Mouse (Mus musculus) adrenal gland, adult 8-10 months (tissue): ENCODE measurements around the gene Pdha2. TPM values are rescaled to one million over a fixed set of nuclear protein-coding genes. Genes with fewer than 3 reads are reported as not detected.

Experiments used
- DNase-seq: peaks from one replicate; pipeline ENCODE4 v3.0.0; 2022
- total RNA-seq, 4 experiments: library from RNA; stranded (reverse); gene quantifications; 2 replicates each; pipeline ENCODE4 v1.2.4; 2022

The Pdha2 gene
- total RNA-seq, result not detected

DNA sequence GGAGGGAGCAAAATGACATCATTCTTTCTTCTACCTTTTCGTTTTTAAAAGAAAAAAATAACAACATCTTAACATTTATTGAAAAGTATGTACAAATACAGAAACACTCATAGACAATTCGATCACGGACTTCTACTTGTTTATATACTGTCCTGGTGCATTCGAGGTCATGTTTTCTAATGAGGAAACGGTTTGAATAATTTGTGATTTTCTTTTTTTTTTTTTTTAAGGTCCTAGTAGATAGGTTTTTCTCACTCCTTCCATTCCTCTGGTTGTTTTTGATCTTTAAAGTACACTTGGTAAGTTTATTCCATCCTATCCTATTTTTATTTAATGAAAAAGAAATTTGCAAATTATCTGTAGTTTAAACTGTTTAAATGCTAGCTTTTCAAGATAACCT lies at the start of gene Pdha2:
TSS of gene Pdha2 (minus strand) at position 101 of the 400 bp plus-strand sequence.
- DNase-seq, result no peak

DNA sequence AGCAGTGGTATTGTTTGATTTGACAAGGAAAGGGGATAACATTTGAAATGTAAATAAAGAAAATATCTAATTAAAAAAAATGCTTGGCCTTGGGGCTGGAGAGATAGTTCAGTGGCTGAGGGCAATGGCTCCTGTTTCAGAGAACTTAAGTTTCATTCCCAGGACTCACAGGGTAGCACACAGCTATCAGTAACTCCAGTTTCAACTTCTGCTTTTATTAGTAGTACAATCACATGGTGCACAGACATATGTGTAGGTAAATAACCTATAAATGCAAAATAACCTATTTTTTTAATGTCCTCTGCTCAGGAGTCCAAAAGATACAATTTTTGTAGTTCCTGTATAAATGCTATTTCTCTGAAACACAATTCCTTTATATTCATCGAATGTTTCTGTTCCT lies 48.4 kb upstream of the Pdha2 start:
- DNase-seq, result no peak

DNA sequence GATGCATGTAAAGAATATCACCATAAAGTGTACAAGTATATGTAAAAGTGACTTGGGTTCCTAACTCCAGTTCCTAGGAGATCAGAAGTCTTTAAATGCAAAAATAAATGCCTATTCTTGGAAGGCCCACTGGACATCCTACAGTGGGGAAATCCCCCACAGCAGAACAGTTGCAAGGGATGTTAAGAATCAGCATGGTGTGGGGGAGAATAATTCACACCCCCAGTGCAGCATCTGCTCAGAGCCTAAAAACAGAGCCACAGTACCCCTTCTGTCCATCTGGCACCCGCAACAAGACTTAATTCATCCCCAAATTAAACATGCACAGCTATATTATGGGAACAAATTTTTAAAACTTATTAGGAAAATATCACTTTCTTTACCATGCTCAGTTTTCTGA lies 39.3 kb upstream of the Pdha2 start:
- DNase-seq, result no peak

DNA sequence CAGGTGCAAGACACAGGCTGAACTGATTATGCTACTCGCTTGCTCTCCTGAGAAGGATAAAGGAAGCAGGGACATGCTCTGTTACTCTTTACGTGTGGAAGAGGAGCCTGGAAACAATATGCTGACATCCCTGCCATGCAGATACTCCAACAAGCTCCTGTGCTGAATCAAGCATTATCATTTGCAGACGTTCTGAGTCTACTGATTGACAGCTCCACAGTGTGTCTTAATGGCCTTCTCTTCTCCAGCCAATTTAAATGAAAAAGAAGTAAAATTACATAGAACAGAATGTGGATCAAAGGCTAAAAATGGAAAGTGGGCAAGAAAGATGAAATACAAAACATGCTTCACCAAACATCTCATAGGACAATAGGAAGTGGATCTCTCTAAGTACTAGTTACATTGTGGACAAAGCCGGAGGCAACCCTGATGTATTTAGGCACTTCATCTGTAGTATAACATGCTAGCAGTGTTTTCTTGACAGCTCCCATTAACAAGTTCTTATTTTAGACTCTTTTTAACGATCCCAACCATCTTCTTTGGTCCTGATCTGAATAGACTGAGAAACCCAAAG lies 32.7 kb upstream of the Pdha2 start:
- DNase-seq, result no peak

DNA sequence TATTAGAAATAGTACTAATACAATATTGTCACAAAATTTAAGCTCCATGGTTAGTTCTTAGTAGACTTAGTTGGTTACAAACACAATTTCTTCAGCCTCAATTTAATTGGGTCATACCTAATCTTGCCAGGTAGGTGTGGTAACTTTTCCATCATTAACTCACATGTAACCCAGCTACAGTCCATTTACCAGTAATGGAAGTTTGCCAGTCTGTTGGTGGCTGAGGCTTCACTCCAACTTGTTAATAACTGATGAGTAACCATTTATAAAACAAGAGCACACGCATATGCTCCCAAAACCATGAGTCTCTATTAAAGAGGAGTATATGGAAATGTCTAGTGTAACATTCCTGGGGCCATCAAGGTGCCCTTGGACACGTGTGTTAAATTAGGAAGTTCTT lies 25.9 kb upstream of the Pdha2 start:
- no peak for DNase-seq

- no peak for DNase-seq
These were observed 17.0 kb upstream of the Pdha2 start for GRCm38 (mm10) chr3:141229148-141229547.

GRCm38 (mm10) chr3:141222339-141222738 lies 10.2 kb upstream of the Pdha2 start:
- DNase-seq, result no peak

DNA sequence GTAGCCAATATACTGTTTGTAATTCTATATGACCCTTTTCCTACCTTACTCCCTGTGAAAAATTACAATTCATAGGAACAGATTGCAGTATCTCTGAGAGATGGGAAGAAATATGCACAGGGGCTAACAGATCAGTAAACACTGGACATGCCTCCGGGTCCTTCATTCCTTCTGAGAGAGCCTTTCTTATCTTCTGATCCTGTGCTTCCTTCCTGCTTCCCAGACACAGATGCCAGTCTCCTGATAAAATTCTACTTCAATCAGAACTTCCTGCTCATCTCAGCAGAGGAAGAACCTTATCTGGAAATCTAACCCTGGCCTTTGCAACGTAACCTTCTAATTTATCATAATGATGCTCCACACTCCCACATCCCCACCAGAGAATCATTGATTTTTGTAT lies 6.4 kb upstream of the Pdha2 start:
- DNase-seq, result no peak

- DNase-seq, result no peak
These were observed 4.8 kb upstream of the Pdha2 start for GRCm38 (mm10) chr3:141216999-141217398.

GRCm38 (mm10) chr3:141216237-141216636 lies 4.1 kb upstream of the Pdha2 start:
- DNase-seq, result no peak

DNA sequence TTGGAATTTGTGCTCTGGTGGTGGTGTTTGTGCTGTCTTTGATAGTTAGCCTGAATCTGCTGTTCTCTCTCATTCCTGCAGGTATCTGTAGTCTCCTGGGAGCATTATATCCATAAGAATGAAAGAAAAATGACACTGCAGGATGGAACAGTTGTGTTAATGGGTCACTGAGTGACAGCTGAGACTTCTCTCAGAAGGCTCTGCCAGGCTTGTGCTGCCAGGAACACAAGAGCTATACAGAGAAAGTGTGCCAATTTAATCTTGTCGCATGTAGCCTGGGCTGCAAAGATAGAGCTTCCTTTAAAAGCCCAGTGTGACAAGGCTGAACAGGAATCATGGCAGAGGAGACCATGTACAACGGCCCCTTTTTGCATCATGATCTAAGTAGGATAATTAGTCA lies 2.6 kb upstream of the Pdha2 start:
- no peak for DNase-seq

DNA sequence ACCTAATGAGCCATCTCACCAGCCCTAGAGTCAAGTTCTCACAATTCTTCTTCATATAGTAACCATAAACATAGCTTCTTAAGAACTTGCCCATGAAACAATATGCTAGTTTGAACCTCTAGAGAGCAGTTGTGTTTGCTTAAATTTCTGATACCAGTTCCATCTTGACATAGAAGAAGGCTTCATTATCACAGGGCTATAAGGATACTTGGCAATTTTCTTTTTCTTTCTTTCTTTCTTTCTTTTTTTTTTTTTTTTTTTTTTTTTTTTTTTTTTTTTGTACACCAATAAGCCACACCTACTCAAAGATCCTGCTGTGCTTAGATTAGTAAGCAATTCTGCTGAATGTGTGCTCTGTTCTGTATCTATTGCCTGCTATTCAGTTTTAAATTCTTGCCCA lies 2.0 kb upstream of the Pdha2 start:
- DNase-seq, result no peak

DNA sequence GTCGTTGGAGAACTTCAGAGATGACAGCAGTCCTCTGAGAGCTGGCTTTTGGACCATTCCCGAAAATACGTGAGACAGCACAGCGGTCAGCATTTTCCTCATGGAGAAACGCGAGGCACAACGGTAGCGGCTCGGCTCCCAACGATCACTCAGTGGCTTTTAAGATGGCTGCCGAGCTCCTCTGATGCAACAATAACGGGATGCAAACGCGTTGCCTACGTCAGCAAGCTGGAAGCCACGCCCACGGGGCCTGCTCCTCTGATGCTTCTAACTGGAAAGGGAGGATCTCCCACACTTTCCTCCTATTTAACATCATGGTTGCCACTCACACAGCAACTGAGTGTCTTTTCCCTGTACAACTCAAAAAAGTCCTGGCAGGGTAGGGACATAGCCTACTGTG lies 511 bp downstream of the Pdha2 start:
- DNase-seq, result no peak

DNA sequence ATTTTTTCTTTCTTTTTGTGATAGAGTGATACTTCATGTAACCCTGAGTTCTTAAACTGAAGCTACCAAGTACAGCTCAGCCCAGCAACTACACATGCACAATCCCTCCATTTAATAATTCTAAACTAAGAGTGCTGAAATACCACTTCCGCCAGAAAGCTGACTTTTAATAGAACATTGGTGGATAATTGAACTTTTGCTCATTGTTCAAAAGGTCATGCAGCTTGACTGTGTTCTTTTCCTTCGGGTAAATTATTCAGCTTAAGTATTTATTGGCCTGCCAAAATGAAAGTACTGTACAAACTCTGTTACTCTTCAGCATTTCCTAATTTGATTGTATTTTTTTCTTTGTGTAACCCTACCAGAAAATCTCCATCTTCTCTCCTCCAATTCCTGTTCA lies 10.4 kb downstream of the Pdha2 start:
- DNase-seq, result no peak

DNA sequence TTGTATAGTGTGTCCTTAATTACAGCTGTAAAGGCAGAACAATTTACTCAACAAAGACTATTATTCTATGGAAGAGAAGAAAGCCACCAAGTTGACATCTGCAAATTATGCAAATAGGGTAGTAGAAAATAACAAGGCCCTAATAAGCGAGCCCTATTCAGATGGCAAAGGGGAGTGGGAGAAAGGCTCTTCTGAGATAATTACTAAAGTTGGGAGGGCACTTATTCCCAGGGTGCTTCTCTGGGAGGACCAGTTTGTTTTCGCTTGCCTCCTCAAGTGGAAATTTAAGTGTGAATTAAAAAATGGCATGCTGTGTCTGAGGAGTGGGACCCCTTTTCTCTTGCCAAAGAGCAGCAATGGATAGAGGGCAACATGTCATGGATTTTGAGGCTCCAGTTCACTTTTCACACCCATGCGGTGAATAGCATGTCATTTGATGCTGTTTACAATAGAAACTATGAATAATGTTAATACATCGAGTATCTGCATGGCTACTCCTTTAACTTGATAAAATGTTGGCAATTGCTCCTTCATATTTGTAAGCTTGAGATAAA lies 14.8 kb downstream of the Pdha2 start:
- DNase-seq, result no peak

GRCm38 (mm10) chr3:141191653-141192052 lies 20.5 kb downstream of the Pdha2 start:
- no peak for DNase-seq

- DNase-seq, result no peak
These were observed 21.7 kb downstream of the Pdha2 start for GRCm38 (mm10) chr3:141190429-141190828.

DNA sequence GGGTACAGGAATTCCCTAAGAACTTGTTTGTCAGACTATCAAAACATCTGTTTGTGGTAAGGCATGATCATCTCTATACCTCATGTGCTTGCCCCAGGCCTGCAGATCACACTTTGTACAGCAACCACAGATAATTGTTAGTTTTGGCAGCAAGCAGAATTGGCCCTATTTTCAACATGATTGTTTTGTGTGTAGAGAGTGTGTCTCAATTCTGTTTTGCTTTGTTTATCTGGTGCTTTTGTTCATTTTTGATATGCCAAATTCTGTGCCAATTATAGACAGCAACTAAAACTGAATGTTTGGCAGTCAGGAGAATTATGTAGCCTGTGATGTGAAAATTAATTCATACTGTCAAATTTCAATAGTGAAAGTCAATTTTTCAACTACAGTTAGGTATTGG lies 51.2 kb downstream of the Pdha2 start:
- DNase-seq, result no peak
